Mouse (Mus musculus) lung, embryonic 14.5 days (tissue): ENCODE data around the gene Mrpl24. TPM values are rescaled to one million over a fixed set of nuclear protein-coding genes. Genes with fewer than 3 reads are reported as not detected.

ENCODE experiments used
- ATAC-seq: fragments of 200-750 bp; cut with Nextera tagmentation; 2 replicates; pipeline ENCODE4 v1.8.0; 2017; ENCODE audit warnings: mild to moderate bottlenecking, moderate TSS enrichment, moderate library complexity; ENCODE audit not compliant: insufficient read depth
- DNase-seq: peaks from one replicate; pipeline ENCODE4 v3.0.0-alpha.2; 2015
- H3K27ac ChIP-seq: fragments of 300-500 bp; sonication (generic); 2 replicates; pipeline ENCODE4 v1.5.1; 2014; ENCODE audit warnings: low read depth, mild to moderate bottlenecking, moderate library complexity
- H3K27me3 ChIP-seq: fragments of 300-500 bp; sonication (generic); 2 replicates; pipeline ENCODE4 v1.6.1; 2014; ENCODE audit warnings: low read length, control low read depth; ENCODE audit not compliant: insufficient read depth
- H3K36me3 ChIP-seq: fragments of 300-500 bp; sonication (generic); 2 replicates; pipeline ENCODE4 v1.6.1; 2014; ENCODE audit warnings: control low read depth; ENCODE audit not compliant: insufficient read depth
- H3K4me1 ChIP-seq: fragments of 300-500 bp; sonication (generic); 2 replicates; pipeline ENCODE4 v1.6.1; 2014; ENCODE audit warnings: antibody characterized with exemption, control low read depth; ENCODE audit not compliant: insufficient read depth
- H3K4me2 ChIP-seq: fragments of 300-500 bp; sonication (generic); 2 replicates; pipeline ENCODE4 v1.6.1; 2014; ENCODE audit warnings: mild to moderate bottlenecking
- H3K4me3 ChIP-seq: fragments of 300-500 bp; sonication (generic); 2 replicates; pipeline ENCODE4 v1.5.1; 2014; ENCODE audit warnings: low read depth, low read length
- H3K9ac ChIP-seq: fragments of 300-500 bp; sonication (generic); 2 replicates; pipeline ENCODE4 v1.6.1; 2014
- H3K9me3 ChIP-seq: fragments of 300-500 bp; sonication (generic); 2 replicates; pipeline ENCODE4 v1.6.1; 2016; ENCODE audit warnings: low read depth, low read length, control low read depth
- CTCF ChIP-seq: IDR thresholded peaks from 2 replicates; pipeline ENCODE4 v1.5.1; 2016; ENCODE audit warnings: antibody characterized with exemption, low read depth
- WGBS: fragments of 180-500 bp; shearing (Covaris S2); extraction: QIAGEN DNeasy Blood & Tissue Kit; methylation state at CpG from one replicate; pipeline ENCODE4 v1.1.7; 2014; 5-methylcytosine and 5-hydroxymethylcytosine counted together
- polyA plus RNA-seq: library from polyadenylated mRNA; unstranded; fragments of >200 nt; fragmentation: Nextera tagmentation; extraction: Ambion mirVana; gene quantifications from 2 replicates; pipeline ENCODE4 v1.2.1, GENCODE M21; 2014

The Mrpl24 gene
- polyA plus RNA-seq, 1 experiment from 2014 or later, result 65.5 TPM

DNA sequence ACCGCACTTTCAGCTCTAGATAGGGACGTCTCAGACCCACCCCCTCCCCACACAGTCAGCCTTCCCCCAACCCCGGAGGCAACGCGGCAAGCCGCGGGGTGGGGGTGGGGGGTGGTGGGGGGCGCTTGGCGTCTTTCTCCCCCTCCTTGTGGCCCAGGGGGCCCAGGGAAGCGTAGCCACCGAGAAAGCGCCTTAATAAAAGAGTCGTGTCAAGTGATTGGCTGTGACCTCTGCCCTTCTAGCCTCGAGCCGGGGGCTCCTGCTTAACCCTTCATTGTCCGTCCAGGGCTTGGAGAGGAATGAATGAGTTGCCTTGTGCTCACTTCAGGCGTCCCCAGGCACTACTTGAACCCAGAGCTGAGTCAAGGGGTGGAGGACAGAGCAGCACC is 28.5 kb downstream of the Mrpl24 start:
- ATAC-seq (no peak), DNase-seq (peak; percentile 45)
- H3K4me1 ChIP-seq, result peaks cover 47% of the 10 kb centered on the region
- H3K9ac ChIP-seq, result peak overlapping the region; percentile 50
- TF ChIP-seq CTCF, result no peak
- WGBS, result under 1% methylated on average over 17 of the region's 17 CpGs
- no peaks in the 10 kb centered on the region for H3K9me3 ChIP-seq
- H3K27me3 ChIP-seq, result peaks cover 22% of the 10 kb centered on the region
- no peak overlapping the region for H3K27ac ChIP-seq
- peak overlapping the region; percentile 71 for H3K4me2 ChIP-seq
- peak overlapping the region; percentile 32 for H3K4me3 ChIP-seq
- H3K36me3 ChIP-seq, result 0 out of 2 replicates have a peak, but pooled peaks cover 4% of the 10 kb centered on the region

GRCm38 (mm10) chr3:87948378-87949265 is 29.3 kb downstream of the Mrpl24 start, which contains the start of gene Crabp2:
Gene Crabp2 (plus strand): TSS chr3:87948666.
- ATAC-seq (no peak), DNase-seq (peak; percentile 50)
- peak within 1 kb of the TSS; percentile 50 for H3K9ac ChIP-seq
- peaks cover 47% of the 10 kb centered on the region for H3K4me1 ChIP-seq
- 4% methylated on average over 35 of the region's 35 CpGs for WGBS
- no peak for TF ChIP-seq CTCF
- no peaks in the 10 kb centered on the region for H3K9me3 ChIP-seq
- H3K27ac ChIP-seq, result 0 out of 2 replicates have a peak within 1 kb of the TSS, but pooled peaks have one; percentile 1
- peak within 1 kb of the TSS; percentile 71 for H3K4me2 ChIP-seq
- H3K36me3 ChIP-seq, result 0 out of 2 replicates have a peak, but pooled peaks cover 4% of the 10 kb centered on the region
- peak within 1 kb of the TSS; percentile 32 for H3K4me3 ChIP-seq
- peaks cover 22% of the 10 kb centered on the region for H3K27me3 ChIP-seq

DNA sequence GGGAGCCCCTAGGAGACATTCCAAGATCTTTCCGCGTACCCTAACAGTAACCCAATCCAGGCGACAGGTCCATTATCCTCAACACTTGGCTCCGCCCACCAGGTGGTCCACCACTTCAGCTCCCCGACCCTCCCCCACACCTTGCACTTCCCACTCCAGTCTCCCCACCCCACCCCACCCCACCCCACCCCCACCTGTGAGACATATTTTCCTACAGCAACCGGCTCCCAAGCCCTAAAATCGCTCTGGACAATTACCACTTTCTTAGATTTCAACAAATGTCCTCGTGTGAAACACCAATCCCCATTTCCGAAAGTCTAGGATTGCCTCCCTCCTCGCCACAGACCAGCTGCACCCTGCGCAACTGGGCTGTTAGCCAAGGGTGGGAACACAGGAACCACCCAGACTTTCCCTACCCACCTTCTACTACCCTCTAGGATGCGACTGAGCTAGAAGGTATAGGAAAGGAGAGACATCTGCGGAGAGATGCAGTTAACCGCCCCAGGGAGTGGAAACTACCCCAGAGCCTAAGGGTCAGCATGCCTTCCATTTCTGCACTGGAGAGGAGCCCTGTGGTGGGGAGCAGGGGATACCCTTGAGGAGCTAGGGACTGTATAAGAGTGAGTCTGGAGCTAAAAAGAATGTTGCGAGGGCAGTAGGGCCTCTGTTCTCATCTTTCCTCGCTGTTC is 30.1 kb downstream of the Mrpl24 start:
- TF ChIP-seq CTCF, result no peak
- Histone ChIP-seq H3K4me3 (peak overlapping the region; percentile 32), H3K27ac (no peak overlapping the region), H3K36me3 (0 out of 2 replicates have a peak, but pooled peaks cover under 1% of the 10 kb centered on the region), H3K4me2 (peak overlapping the region; percentile 71), H3K27me3 (peaks cover 22% of the 10 kb centered on the region), H3K4me1 (peaks cover 47% of the 10 kb centered on the region), H3K9ac (peak overlapping the region; percentile 32), H3K9me3 (no peaks in the 10 kb centered on the region)
- WGBS, result 16% methylated on average over 16 of the region's 16 CpGs
- ATAC-seq (no peak), DNase-seq (peak; percentile 30)

GRCm38 (mm10) chr3:87949955-87950515 is 30.7 kb downstream of the Mrpl24 start:
- Histone ChIP-seq H3K4me2 (peak overlapping the region; percentile 71), H3K4me3 (peak overlapping the region; percentile 32), H3K36me3 (no peaks in the 10 kb centered on the region), H3K9ac (peak overlapping the region; percentile 32), H3K4me1 (peaks cover 47% of the 10 kb centered on the region), H3K27ac (peak overlapping the region; percentile 21; the same call in 1 of the 2 replicates), H3K9me3 (no peaks in the 10 kb centered on the region), H3K27me3 (peaks cover 22% of the 10 kb centered on the region)
- DNase-seq, result no peak
- WGBS, result 13% methylated on average over 13 of the region's 13 CpGs
- TF ChIP-seq CTCF, result no peak
- no peak for ATAC-seq

- Histone ChIP-seq H3K4me1 (peaks cover 44% of the 10 kb centered on the region), H3K9me3 (no peaks in the 10 kb centered on the region), H3K36me3 (no peaks in the 10 kb centered on the region), H3K9ac (peak overlapping the region; percentile 53), H3K4me3 (peak overlapping the region; percentile 33), H3K4me2 (peak overlapping the region; percentile 72), H3K27ac (peak overlapping the region; percentile 87), H3K27me3 (peaks cover 10% of the 10 kb centered on the region; the same call in 1 of the 2 replicates)
- TF ChIP-seq CTCF, result no peak
- ATAC-seq (no peak), DNase-seq (peak; percentile 14)
- WGBS, result 14% methylated on average over 12 of the region's 12 CpGs
Observed at GRCm38 (mm10) chr3:87951946-87952345, 32.6 kb downstream of the Mrpl24 start.

DNA sequence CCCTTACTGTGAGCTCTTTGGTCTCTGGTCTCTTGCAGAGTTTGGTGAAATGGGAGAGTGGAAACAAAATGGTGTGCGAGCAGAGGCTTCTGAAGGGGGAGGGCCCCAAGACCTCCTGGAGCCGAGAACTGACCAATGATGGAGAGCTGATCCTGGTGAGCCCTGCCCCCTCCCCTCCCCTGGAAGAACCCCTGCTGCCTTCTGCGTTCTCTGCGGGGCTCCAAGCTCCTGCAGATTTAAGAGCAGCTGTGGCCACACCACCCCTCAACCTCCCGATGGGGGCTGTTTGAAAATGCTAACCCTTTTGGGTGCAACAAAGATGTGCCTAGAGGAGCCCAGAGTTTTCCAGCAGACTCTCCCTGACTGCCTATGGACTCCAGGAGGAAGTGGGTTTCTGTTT is 33.1 kb downstream of the Mrpl24 start:
- Histone ChIP-seq H3K27me3 (peaks cover 10% of the 10 kb centered on the region; the same call in 1 of the 2 replicates), H3K27ac (peak overlapping the region; percentile 87), H3K4me2 (peak overlapping the region; percentile 72), H3K4me3 (peak overlapping the region; percentile 33), H3K9ac (peak overlapping the region; percentile 53), H3K9me3 (no peaks in the 10 kb centered on the region), H3K4me1 (peaks cover 41% of the 10 kb centered on the region), H3K36me3 (no peaks in the 10 kb centered on the region)
- DNase-seq, result peak; percentile 86
- no peak for TF ChIP-seq CTCF
- 3% methylated on average over 5 of the region's 5 CpGs for WGBS
- ATAC-seq, result peak; percentile 87
